Mouse (Mus musculus) myocyte (in vitro differentiated cells): Measurements from ENCODE around the gene Snx5.

Experiments used
- E2F4 ChIP-seq: IDR thresholded peaks from one replicate; pipeline ENCODE4 v1.6.1; 2011; ENCODE audit warnings: mild to moderate bottlenecking, control low read depth, moderate library complexity; ENCODE audit not compliant: insufficient read depth
- MAX ChIP-seq: IDR thresholded peaks from one replicate; pipeline ENCODE4 v1.6.1; 2011; ENCODE audit warnings: low read depth, mild to moderate bottlenecking, control low read depth
- POLR2A ChIP-seq: IDR thresholded peaks from one replicate; pipeline ENCODE4 v1.6.1; 2011; ENCODE audit warnings: low read depth, mild to moderate bottlenecking, control low read depth, moderate library complexity; ENCODE audit not compliant: insufficient read length
- POLR2AphosphoS2 ChIP-seq: IDR thresholded peaks from one replicate; pipeline ENCODE4 v1.6.1; 2011; ENCODE audit warnings: low read depth, control low read depth; ENCODE audit not compliant: insufficient read length
- SRF ChIP-seq: IDR thresholded peaks from one replicate; pipeline ENCODE4 v1.6.1; 2011; ENCODE audit warnings: low read depth; ENCODE audit not compliant: control insufficient read depth, insufficient read length
- USF1 ChIP-seq: IDR thresholded peaks from one replicate; pipeline ENCODE4 v1.6.1; 2011; ENCODE audit warnings: low read depth, mild to moderate bottlenecking, control low read depth, moderate library complexity

GRCm38 (mm10) chr2:144279742-144280141, 9.0 kb upstream of the Snx5 start:
- TF ChIP-seq POLR2AphosphoS2 (no peak), POLR2A (no peak), MAX (no peak), E2F4 (no peak), SRF (no peak), USF1 (no peak)
